Mouse (Mus musculus) kidney, postnatal 4 days (tissue): ENCODE results near the gene Syngap1.
A peak's percentile ranks its signal among the peaks of the same experiment; 100 is the strongest.
"Not testable (repeated sequence)": the region's sequence is repeated elsewhere in the genome, so short reads cannot be mapped to it uniquely, and the experiment has no call there.

Source experiments
- DNase-seq, 2 experiments: peaks; one replicate each; pipeline ENCODE4 v3.0.0; 2021; ENCODE audit warnings: mixed read lengths in 2 of 2

The Syngap1 gene

DNA sequence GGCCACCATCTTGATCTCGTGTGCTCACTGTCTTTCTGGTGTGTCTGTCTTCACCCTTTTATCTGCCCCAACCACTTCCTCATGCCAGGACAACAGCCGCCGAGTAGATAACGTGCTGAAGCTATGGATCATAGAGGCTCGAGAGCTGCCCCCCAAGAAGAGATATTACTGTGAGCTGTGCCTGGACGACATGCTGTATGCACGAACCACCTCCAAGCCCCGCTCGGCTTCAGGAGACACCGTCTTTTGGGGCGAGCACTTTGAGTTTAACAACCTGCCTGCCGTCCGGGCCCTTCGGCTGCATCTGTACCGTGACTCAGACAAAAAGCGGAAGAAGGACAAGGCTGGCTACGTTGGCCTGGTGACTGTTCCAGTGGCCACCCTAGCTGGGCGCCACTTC lies 15.8 kb downstream of the Syngap1 start:
- DNase-seq = no peak

DNA sequence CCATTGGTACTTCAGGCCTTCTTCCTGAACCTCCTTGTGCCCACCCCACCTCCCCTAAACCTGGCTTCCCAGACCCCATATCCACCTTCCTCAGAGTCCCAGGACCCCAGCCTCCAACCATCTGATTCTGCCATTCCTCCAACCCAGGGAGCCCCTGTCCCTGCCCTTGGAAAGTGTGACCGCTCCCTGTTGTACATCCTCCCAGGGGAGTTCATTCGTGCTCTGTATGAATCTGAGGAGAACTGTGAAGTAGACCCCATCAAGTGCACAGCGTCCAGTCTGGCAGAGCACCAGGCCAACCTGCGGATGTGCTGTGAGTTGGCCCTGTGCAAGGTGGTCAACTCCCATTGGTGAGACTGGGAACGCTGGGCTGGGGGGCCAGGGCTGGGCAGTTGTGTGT lies 16.8 kb downstream of the Syngap1 start:
- no peak for DNase-seq

DNA sequence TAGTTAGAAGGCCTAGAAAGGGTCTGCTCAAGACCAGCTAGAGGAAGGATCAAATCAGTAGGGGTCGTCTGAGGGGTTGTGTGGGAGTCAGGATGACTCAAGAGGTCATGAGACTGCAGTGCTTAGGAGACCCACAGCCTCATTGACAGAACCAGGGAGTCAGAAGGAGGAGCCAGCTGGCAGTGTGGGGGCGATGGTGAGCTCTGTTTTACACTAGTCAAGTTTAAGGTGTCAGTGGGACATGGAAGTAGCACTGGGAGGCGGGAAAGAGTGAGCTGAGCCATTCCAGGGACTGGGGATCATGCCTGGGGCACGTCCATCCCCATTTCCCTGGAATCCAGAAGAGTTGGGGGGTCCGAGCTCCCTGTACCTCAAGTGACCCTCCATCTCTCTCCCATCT lies 17.8 kb downstream of the Syngap1 start:
- DNase-seq = no peak

DNA sequence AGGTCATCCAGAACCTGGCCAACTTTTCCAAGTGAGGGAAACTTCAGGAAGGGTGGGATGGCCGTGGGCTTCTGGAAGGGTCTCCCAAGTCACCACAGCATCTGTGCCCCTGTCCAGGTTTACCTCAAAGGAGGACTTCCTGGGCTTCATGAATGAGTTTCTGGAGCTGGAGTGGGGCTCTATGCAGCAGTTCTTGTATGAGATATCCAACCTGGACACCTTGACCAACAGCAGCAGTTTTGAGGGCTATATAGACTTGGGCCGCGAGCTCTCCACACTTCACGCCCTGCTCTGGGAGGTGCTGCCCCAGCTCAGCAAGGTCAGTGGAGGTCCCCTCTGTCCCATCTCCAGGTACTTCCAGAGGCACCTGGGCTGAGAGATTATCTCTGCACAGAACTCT lies 18.8 kb downstream of the Syngap1 start:
- DNase-seq = no peak

DNA sequence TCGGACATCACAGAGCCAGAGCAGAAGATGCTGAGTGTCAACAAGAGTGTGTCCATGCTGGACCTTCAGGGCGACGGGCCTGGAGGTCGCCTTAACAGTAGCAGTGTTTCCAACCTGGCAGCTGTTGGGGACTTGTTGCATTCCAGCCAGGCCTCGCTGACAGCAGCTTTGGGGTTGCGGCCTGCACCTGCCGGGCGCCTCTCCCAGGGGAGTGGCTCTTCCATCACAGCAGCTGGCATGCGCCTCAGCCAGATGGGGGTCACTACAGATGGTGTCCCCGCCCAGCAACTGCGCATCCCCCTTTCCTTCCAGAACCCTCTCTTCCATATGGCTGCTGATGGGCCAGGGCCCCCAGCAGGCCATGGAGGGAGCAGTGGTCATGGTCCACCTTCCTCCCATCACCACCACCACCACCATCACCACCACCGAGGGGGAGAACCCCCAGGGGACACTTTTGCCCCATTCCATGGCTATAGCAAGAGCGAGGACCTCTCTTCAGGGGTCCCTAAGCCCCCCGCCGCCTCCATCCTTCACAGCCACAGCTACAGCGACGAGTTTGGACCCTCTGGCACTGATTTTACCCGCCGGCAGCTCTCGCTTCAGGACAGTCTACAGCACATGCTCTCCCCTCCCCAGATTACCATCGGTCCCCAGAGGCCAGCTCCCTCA lies 20.7 kb downstream of the Syngap1 start:
- no peak for DNase-seq

DNA sequence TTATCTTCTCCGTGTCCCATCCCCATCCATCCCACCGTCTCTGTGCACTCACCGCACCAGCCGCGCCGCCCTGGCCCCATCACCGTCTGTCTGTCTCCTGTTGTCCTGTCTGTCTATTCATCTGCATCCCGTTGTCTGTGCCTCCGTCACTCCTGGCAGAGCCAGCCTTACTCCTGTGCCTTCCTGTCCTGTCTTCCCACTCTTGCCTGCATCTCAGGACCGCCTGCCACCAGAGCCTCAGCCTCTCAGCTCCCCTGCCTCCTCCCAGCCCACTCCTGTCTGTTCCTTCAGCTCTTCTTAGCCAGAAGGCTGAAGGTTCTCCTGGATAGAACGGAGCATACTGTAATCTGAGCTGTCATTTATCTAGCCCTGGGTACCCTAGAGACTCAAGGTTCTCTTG lies 25.9 kb downstream of the Syngap1 start:
- DNase-seq = no peak

DNA sequence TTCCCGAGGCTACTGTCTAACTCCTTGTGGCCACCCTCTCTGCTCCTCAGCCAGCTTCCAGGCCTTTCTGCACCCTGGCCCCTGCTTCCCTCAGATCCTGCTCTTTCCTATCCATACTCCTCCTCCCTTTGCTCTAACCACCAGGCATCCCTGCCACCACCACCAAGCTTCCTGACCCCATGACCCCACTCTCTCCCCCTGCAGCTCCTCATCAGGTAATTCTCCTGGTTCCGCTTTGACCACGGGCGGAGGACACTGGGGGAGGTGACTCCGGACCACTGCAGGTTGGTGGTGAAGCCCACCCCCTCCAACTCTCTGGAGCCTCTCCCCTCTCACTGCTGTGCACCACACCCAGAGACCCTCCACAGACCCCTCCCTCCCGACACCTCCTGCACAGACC lies 26.4 kb downstream of the Syngap1 start:
- no peak for DNase-seq

DNA sequence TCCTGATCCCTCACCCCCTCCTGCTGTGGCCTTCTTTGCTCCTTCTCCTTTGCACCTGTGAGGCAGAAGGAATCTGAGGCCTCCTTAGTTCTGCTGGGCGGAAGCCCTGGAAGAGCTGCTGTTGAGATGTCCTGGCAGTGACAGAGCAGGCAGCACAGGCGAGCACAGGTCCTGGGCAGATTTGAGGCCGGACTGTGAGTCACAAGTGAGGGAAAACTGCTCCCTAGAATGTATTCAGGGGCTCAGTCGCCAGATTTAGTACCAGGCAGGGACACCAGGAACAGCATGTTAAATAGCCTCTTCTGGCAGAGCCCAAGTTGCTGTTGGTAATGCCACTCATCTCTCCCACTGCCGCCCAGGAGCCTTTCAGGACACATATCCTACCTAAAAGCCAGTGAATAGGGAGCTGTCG lies 27.2 kb downstream of the Syngap1 start:
- DNase-seq = no peak

DNA sequence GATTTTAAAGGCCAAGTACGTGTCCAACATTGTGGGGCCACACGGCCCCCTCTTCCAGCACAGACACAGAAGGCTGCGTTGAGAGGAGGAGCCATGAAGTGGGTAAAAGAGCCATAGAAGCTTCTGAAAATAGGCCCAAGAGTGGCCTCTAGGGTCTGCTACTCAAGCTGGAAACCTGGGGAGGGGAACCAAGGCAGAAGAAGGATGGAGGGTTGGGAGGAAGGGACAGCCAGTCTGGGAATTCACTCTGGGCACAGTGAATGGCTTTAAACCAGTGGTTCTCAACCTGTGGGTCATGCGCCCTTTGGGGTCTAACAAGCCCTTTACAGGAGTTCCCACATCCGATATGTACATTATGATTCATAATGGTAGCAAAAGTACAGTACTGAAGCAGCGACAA lies 28.2 kb downstream of the Syngap1 start:
- DNase-seq = no peak

DNA sequence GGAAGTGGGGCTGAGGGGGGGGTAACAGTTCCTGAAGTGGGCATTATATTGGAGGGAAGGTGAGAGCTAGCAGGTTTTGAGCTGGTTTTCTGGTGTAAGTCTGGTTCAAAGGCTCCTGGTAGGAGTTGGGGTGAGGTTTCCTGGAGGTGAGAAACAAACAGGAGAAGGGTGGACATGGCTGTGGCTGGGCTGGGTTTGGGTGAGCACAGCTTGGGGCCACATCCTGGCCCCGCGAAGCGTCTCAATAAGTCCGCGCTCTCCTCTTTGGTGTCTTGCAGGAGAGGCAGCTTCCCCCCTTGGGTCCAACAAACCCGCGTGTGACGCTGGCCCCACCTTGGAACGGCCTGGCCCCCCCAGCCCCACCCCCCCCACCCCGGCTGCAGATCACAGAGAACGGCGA lies 29.2 kb downstream of the Syngap1 start:
- no peak for DNase-seq

DNA sequence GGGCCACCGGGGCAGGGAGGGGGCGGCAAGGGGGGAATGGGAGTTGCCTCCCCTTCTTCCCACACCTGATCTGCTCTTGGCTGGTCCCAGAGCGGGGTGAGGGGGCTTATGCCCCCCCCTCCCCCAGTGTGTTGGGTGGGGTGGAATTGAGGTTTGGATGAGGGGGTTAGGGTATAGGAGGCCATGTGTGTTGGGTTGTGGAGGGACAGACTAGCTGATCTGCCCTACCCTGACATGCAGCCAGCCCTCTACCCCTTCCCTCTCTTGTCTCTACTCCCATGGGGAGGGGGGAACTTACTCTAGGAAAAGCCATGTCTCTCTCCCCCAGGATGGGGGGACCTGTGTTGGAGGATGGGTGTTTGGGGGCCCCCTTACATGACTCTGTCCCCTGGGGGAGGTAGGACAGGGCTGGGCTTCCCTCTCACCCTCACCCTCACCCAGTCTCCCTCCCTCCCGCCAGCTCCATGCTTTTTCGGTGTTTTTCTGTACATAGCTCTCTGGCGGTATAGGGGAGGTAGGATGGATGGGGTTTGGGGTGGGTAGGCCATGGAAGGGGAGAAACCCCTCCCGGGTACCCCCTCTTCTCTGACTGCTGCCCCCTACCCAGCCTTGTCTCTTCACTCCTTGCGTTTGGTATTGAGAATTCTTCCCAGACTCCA lies 30.3 kb downstream of the Syngap1 start:
- no peak for DNase-seq

DNA sequence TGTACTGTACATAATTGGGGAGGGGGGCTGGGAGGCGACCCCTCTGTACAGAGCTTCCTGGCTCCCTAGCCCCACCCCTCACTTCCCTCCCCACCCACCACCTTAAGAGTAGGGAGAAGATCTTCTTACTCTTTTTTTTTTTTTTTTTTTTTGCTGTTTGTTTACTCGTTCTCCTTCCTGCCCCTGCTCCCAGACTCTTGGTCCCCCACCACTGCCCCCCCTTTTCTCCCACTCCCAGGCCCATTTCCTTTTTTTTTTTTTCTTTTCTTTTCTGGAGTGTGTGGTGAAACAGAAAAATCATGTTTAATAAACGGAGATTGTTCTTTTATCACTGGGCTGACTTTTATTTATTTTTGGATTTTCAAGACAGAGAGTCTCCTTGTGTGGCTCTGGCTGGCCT lies 31.1 kb downstream of the Syngap1 start:
- peak in 1 of 2 experiments; percentile 39 for DNase-seq

DNA sequence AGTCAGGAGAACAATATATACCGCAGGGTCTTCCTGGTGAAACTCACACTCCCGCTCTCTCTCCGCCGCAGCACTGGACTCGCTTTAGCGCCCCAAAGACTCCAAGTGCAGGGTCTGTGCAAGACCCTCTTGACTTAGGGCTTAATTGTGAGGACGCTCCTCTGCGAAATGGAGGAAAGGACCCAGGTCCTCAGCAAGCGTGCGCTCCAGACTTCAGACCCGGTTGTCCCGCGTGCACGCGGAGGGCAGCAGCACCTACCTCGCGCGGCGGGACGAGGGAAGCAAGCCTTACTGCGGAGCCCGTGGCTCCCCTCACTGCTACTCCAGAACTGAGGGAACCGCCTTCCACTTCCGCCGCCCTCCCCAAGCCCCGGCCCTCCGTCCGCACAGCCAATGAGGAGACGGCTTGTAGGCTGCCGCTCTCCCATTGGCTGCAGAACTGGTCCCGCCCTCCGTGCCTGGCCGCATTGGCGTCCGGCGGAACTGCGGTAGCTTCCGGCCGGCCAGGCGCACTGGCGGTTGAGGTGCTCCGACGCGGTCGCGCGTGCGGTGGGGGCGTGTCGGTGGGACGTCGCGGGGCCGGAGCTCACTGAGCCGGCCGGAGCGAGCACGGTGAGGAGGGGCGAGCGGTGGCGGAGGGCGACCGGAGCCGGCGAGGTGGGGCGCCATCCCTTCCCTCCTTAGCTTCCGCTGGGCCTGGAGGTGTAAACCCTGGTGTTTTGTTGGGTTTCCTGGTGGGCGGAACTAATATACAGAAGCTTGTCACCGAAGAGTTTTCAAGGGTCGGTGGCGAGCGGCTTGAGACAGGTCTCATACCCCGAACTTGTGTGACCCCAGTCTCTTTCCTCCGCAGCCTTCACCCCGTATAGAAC lies 31.9 kb downstream of the Syngap1 start, which contains the start of gene Zbtb9:
TSS of gene Zbtb9 (plus strand) at position 465 of the 872 bp plus-strand sequence.
- peak; percentile 96 to 98 for DNase-seq

DNA sequence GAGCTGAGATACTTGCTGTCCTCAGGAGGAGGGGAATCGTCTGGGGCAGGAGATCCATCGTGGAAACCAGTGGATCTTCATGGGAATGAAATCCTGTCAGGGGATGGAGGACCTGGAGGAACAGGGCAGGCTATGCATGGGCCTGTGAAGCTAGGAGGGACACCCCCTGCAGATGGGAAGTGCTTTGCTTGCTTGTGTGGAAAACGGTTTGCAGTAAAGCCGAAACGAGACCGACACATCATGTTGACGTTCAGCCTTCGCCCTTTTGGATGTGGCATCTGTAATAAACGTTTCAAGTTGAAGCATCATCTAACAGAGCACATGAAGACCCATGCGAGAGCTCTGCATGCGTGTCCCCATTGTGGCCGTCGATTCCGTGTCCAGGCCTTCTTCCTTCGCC lies 33.5 kb downstream of the Syngap1 start:
- no peak for DNase-seq

DNA sequence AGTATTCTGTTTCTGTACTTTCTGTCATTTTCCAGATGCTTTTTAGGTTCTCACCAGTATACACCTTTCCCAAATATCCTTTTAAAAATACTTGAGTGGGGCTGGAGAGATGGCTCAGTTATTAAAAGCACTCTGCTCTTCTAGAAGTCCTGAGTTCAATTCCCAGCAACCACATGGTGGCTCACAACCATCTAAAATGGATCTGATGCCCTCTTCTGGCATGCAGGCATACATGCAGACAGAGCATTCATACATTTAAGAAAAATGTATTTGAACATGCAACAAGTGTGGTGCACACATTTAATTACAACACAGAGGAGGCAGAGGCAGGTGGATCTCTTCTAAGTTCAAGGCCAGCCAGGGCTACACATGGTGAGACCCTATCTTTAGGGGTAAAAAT lies 34.4 kb downstream of the Syngap1 start:
- DNase-seq = no peak

DNA sequence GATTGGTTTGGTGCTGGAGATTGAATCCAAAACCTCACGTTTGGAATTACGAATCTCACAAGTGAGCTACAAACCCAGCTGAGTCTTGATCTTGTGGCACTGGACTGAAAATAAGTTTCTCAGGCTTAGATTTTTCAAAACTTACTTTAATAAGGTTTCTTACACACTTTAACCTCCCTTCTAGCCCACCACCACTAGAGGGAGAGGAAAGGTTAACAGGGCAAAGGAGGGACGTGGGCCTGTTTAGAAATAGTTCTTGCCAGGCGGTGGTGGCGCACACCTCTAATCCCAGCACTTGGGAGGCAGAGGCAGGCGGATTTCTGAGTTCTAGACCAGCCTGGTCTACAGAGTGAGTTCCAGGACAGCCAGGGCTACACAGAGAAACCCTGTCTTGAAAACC lies 36.3 kb downstream of the Syngap1 start:
- DNase-seq = not testable (repeated sequence)

DNA sequence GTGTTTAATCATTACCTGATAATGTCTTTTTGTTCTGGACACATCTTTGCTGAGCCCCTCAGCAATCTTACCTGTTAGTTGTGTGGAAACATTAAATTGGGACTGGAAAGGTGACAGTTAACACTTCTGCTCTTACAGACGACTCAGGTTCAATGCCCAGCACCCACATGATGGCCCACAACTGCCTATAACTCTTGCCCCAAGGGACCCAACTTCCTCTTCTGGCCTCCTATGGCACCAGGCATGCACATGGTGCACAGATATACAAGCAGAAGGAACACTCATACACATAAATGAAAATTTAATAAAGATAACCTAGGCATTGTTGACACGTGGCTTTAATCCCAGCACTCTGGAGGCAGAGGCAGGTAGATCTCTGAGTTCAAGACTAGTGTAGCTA lies 38.4 kb downstream of the Syngap1 start:
- no peak for DNase-seq

DNA sequence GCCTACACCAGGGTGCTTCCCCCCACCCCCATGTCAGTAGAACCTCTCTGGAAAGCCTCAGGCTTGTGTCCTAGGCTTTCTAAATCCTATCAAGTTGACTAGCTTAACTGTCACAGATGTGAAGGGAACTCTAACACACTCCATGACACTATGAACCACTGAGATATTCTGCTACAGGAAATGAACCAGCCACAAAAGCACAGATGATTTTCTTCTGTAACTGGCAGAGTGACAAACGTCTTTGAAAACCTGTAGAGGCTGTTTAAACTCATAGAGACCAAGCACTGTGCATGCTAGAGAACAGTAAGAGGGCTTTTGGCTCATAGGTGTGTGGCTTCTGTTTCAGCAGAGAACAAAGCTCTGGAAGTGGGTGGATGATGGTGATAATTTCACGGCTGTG lies 40.0 kb downstream of the Syngap1 start:
- DNase-seq = no peak

DNA sequence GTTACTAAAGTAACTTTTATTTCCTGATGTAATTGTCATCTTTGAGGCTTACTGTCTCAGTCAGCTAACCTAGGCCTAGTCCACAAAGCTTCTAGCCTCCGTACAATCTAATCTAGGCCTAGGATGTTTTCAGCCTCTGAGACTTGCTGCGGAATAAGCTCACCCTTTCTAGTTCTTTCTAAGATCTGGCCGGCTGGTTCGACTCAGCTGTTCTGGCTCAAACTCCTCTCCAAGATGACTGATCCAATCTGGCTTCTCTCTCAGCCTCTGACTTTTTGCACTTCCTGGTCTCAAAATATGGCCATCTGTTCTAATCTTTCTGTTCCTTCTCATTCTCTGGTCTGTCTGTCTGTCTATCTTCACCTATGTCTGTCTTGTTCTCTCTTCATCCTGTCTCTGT lies 42.3 kb downstream of the Syngap1 start:
- DNase-seq = peak; percentile 39 to 49

DNA sequence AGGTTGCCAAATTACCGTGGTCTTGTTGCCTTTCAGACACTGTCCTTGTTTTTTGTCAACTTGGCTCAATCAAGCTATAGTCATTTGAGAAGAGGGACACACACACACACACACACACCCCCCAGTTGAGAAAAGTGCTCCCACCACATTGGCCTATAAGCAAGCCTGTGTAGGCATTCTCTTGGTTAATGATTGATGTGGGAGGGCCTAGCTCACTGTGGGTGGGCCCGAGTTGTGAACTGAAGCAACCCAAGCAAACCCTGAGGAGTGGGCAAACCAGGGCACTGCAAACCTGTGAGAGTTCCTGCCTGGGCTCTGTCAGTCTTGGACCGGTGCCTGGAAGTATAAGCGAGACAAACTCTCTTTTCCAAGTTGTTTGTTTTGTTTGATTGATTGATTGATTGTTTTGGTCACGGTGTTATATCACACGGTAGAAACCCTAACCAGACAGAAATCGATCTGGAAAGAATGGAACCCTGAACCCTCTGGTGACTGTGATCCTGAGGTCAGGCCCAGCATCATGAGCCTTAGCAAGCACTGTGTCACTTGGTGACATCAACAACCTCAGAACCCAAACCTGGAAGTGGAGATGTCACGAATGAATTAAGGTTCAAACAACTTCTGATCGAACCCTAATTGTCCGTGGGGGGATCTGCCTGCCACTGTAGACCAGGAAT lies 44.6 kb downstream of the Syngap1 start:
- DNase-seq = peak in 1 of 2 experiments; percentile 29

DNA sequence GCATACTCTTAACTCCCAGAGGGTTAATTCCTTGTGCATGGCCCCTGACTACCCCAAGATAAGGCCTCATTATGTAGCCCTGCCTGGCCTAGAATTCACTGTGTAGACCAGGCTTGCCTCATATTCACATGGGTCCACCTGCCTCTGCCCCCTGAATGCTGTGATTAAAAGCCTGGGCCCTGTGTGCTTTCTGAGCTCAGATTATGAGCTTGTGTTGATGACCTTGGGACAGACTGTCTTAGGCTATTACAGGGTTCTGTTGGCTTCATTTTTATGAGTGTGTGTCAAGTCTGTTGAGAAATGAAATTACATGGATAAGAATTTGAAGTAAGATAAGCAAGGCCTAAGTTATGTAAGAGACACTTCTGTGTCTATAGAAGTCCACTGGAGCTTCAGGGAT lies 49.5 kb downstream of the Syngap1 start:
- no peak for DNase-seq

DNA sequence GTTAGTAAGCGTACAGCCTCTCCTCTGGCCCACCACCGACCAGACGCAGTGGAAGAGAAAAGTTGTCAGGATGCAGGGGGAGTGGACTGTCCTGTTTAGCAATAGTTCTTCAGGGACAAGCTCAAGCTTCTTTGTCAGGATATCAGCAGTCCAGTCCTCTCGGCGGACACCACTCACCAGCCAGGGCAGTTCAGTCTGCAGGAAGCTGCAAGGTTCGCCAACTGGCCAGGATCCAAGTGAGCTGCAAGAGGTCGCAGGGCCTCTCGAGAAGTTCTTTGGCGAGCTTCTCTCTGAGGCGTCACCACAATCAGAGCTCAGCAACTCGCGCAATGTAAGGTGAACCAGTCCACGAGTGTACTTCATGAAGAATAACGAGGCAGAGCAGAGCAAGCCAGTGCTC lies 53.4 kb downstream of the Syngap1 start:
- DNase-seq = peak; percentile 79 to 87

DNA sequence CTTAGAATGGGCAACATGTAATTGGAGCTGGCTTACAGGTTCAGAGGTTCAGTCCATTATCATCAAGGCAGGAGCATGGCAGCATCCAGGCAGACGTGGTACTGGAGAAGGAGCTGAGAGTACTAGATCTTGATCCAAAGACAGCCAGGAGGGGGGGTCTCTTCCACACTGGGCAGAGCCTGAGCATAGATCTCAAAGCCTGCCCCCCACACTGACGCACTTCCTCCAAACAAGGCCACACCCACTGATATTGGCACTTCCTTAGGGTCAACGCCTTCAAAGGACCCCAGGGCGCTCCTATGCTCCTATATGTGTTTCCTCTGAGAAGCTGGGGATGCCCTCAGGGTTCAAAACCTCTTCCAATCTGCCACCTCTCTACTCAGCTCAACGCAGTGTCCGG lies 54.0 kb downstream of the Syngap1 start:
- no peak for DNase-seq
